Mouse (Mus musculus) forebrain, embryonic 15.5 days (tissue): ENCODE data around the gene Slc37a1. TPM values are rescaled to one million over a fixed set of nuclear protein-coding genes. Genes with fewer than 3 reads are reported as not detected.
A peak's percentile ranks its signal among the peaks of the same experiment; 100 is the strongest.

Source experiments
- ATAC-seq: fragments of 200-750 bp; cut with Nextera tagmentation; replicated peaks from 2 replicates; pipeline ENCODE4 v1.8.0; 2017; ENCODE audit warnings: mild to moderate bottlenecking, moderate TSS enrichment, moderate library complexity
- H3K27ac ChIP-seq: fragments of 300-500 bp; sonication (generic); replicated peaks from 2 replicates; pipeline ENCODE4 v1.5.1; 2015; ENCODE audit warnings: mild to moderate bottlenecking, inconsistent platforms
- H3K27me3 ChIP-seq: fragments of 300-500 bp; sonication (generic); 2 replicates; pipeline ENCODE4 v1.6.1; 2015; ENCODE audit warnings: inconsistent platforms
- H3K36me3 ChIP-seq: fragments of 300-500 bp; sonication (generic); 2 replicates; pipeline ENCODE4 v1.6.1; 2015; ENCODE audit warnings: mild to moderate bottlenecking, inconsistent platforms
- H3K4me1 ChIP-seq: fragments of 300-500 bp; sonication (generic); 2 replicates; pipeline ENCODE4 v1.6.1; 2015; ENCODE audit warnings: inconsistent platforms
- H3K4me2 ChIP-seq: fragments of 300-500 bp; sonication (generic); replicated peaks from 2 replicates; pipeline ENCODE4 v1.6.1; 2015; ENCODE audit warnings: mild to moderate bottlenecking, inconsistent platforms
- H3K4me3 ChIP-seq: fragments of 300-500 bp; sonication (generic); 2 replicates; pipeline ENCODE4 v1.5.1; 2015; ENCODE audit warnings: mild to moderate bottlenecking, inconsistent platforms
- H3K9ac ChIP-seq: fragments of 300-500 bp; sonication (generic); replicated peaks from 2 replicates; pipeline ENCODE4 v1.6.1; 2015; ENCODE audit warnings: mild to moderate bottlenecking, inconsistent platforms
- H3K9me3 ChIP-seq: fragments of 300-500 bp; sonication (generic); 2 replicates; pipeline ENCODE4 v1.6.1; 2016; ENCODE audit warnings: inconsistent platforms
- WGBS: fragments of 180-500 bp; shearing (Covaris S2); methylation state at CpG from one replicate; pipeline ENCODE4 v1.1.7; 2015; ENCODE audit warnings: mixed read lengths; 5-methylcytosine and 5-hydroxymethylcytosine counted together
- polyA plus RNA-seq: library from polyadenylated mRNA; unstranded; fragments of >200 nt; fragmentation: Nextera tagmentation; extraction: Ambion mirVana; gene quantifications from 2 replicates; pipeline ENCODE4 v1.2.1, GENCODE M21; 2015

The Slc37a1 gene
- polyA plus RNA-seq, 1 experiment from 2014 or later: 12.5 TPM

GRCm38 (mm10) chr17:31379086-31379485 is 92.5 kb downstream of the Slc37a1 start:
- peaks cover 6% of the 10 kb centered on the region for H3K4me1 ChIP-seq
- no peak for ATAC-seq
- WGBS: 62% methylated on average over 2 of the region's 2 CpGs

GRCm38 (mm10) chr17:31379863-31380262 is 93.3 kb downstream of the Slc37a1 start:
- Histone ChIP-seq H3K9me3 (no peaks in the 10 kb centered on the region), H3K36me3 (no peaks in the 10 kb centered on the region), H3K27me3 (no peaks in the 10 kb centered on the region), H3K9ac (no peak overlapping the region), H3K4me1 (peaks cover 9% of the 10 kb centered on the region), H3K4me3 (no peak overlapping the region), H3K27ac (no peak overlapping the region), H3K4me2 (no peak overlapping the region)
- no peak for ATAC-seq
- 92% methylated on average over 8 of the region's 8 CpGs for WGBS

More at GRCm38 (mm10) chr17:31379086-31379485, 92.5 kb downstream of the Slc37a1 start:
- Histone ChIP-seq H3K9me3 (no peaks in the 10 kb centered on the region), H3K4me3 (no peak overlapping the region), H3K36me3 (no peaks in the 10 kb centered on the region), H3K9ac (no peak overlapping the region), H3K27ac (no peak overlapping the region), H3K27me3 (no peaks in the 10 kb centered on the region), H3K4me2 (no peak overlapping the region)

- Histone ChIP-seq H3K27me3 (no peaks in the 10 kb centered on the region), H3K4me1 (peaks cover 34% of the 10 kb centered on the region), H3K36me3 (no peaks in the 10 kb centered on the region), H3K9me3 (no peaks in the 10 kb centered on the region), H3K4me3 (no peak overlapping the region), H3K27ac (no peak overlapping the region), H3K4me2 (no peak overlapping the region), H3K9ac (no peak overlapping the region)
- ATAC-seq: no peak
- 82% methylated on average over 6 of the region's 6 CpGs for WGBS
Observed at GRCm38 (mm10) chr17:31383320-31383719, 96.7 kb downstream of the Slc37a1 start.

- H3K27me3 ChIP-seq: no peaks in the 10 kb centered on the region
- H3K9me3 ChIP-seq: no peaks in the 10 kb centered on the region
- H3K4me3 ChIP-seq: peak overlapping the region; percentile 96; the same call in 1 of the 2 replicates
- 13% methylated on average over 8 of the region's 8 CpGs for WGBS
- no peaks in the 10 kb centered on the region for H3K36me3 ChIP-seq
- H3K27ac ChIP-seq: peak overlapping the region; percentile 84
- peak overlapping the region; percentile 75 for H3K4me2 ChIP-seq
- peaks cover 49% of the 10 kb centered on the region for H3K4me1 ChIP-seq
- peak overlapping the region; percentile 39 for H3K9ac ChIP-seq
- peak; percentile 9; the same call in 1 of the 2 replicates for ATAC-seq
Observed at GRCm38 (mm10) chr17:31384968-31385627, 98.5 kb downstream of the Slc37a1 start.

- Histone ChIP-seq H3K27ac (peak within 1 kb of the TSS; percentile 84), H3K36me3 (no peaks in the 10 kb centered on the region), H3K4me2 (peak within 1 kb of the TSS; percentile 75), H3K9ac (peak within 1 kb of the TSS; percentile 93), H3K27me3 (no peaks in the 10 kb centered on the region), H3K4me3 (peak within 1 kb of the TSS; percentile 96), H3K4me1 (peaks cover 54% of the 10 kb centered on the region), H3K9me3 (no peaks in the 10 kb centered on the region)
- peak; percentile 86 for ATAC-seq
- WGBS: under 1% methylated on average over 32 of the region's 56 CpGs
Observed at GRCm38 (mm10) chr17:31385671-31386665, 99.4 kb downstream of the Slc37a1 start, which contains the start of gene Pde9a. TSS of gene Pde9a (plus strand) at chr17:31386210.

- H3K4me3 ChIP-seq: peak overlapping the region; percentile 96
- H3K9me3 ChIP-seq: no peaks in the 10 kb centered on the region
- ATAC-seq: peak; percentile 7; the same call in 1 of the 2 replicates
- peak overlapping the region; percentile 93 for H3K9ac ChIP-seq
- no peaks in the 10 kb centered on the region for H3K36me3 ChIP-seq
- peaks cover 54% of the 10 kb centered on the region for H3K4me1 ChIP-seq
- no peaks in the 10 kb centered on the region for H3K27me3 ChIP-seq
- WGBS: 10% methylated on average over 7 of the region's 7 CpGs
- peak overlapping the region; percentile 75 for H3K4me2 ChIP-seq
- H3K27ac ChIP-seq: peak overlapping the region; percentile 84
Observed at GRCm38 (mm10) chr17:31386766-31387275, 100.2 kb downstream of the Slc37a1 start.

GRCm38 (mm10) chr17:31389432-31390050 is 102.9 kb downstream of the Slc37a1 start:
- H3K4me2 ChIP-seq: peak overlapping the region; percentile 75
- H3K4me1 ChIP-seq: peaks cover 56% of the 10 kb centered on the region
- whole genome bisulfite sequencing: 84% methylated on average over 3 of the region's 3 CpGs
- H3K9me3 ChIP-seq: no peaks in the 10 kb centered on the region
- H3K27ac ChIP-seq: peak overlapping the region; percentile 60
- no peaks in the 10 kb centered on the region for H3K27me3 ChIP-seq
- ATAC-seq: no peak
- no peak overlapping the region for H3K4me3 ChIP-seq
- H3K36me3 ChIP-seq: no peaks in the 10 kb centered on the region
- no peak overlapping the region for H3K9ac ChIP-seq

- no peaks in the 10 kb centered on the region for H3K9me3 ChIP-seq
- H3K4me3 ChIP-seq: no peak overlapping the region
- H3K27me3 ChIP-seq: no peaks in the 10 kb centered on the region
- no peaks in the 10 kb centered on the region for H3K36me3 ChIP-seq
- no peak overlapping the region for H3K9ac ChIP-seq
- 83% methylated on average over 3 of the region's 3 CpGs for WGBS
- H3K4me1 ChIP-seq: peaks cover 44% of the 10 kb centered on the region
- H3K27ac ChIP-seq: no peak overlapping the region
- ATAC-seq: no peak
- H3K4me2 ChIP-seq: no peak overlapping the region
Observed at GRCm38 (mm10) chr17:31391462-31391861, 104.9 kb downstream of the Slc37a1 start.

GRCm38 (mm10) chr17:31392041-31392440 is 105.4 kb downstream of the Slc37a1 start:
- Histone ChIP-seq H3K9me3 (no peaks in the 10 kb centered on the region), H3K27me3 (no peaks in the 10 kb centered on the region), H3K4me1 (peaks cover 38% of the 10 kb centered on the region), H3K9ac (no peak overlapping the region), H3K4me2 (no peak overlapping the region), H3K27ac (no peak overlapping the region), H3K36me3 (no peaks in the 10 kb centered on the region), H3K4me3 (no peak overlapping the region)
- WGBS: 86% methylated on average over 5 of the region's 5 CpGs
- no peak for ATAC-seq

- peaks cover 20% of the 10 kb centered on the region for H3K4me1 ChIP-seq
- H3K9ac ChIP-seq: no peak overlapping the region
- ATAC-seq: no peak
- no peaks in the 10 kb centered on the region for H3K9me3 ChIP-seq
- no peaks in the 10 kb centered on the region for H3K36me3 ChIP-seq
- no peak overlapping the region for H3K4me3 ChIP-seq
- 70% methylated on average over 2 of the region's 2 CpGs for WGBS
- no peak overlapping the region for H3K27ac ChIP-seq
- H3K27me3 ChIP-seq: no peaks in the 10 kb centered on the region
- H3K4me2 ChIP-seq: no peak overlapping the region
Observed at GRCm38 (mm10) chr17:31393811-31394210, 107.2 kb downstream of the Slc37a1 start.

GRCm38 (mm10) chr17:31400294-31400693 is 113.7 kb downstream of the Slc37a1 start:
- Histone ChIP-seq H3K36me3 (no peaks in the 10 kb centered on the region), H3K4me1 (peaks cover 24% of the 10 kb centered on the region), H3K9ac (no peak overlapping the region), H3K4me2 (no peak overlapping the region), H3K9me3 (no peaks in the 10 kb centered on the region), H3K4me3 (no peak overlapping the region), H3K27me3 (no peaks in the 10 kb centered on the region), H3K27ac (peak overlapping the region; percentile 25; the same call in 1 of the 2 replicates)
- ATAC-seq: no peak
- whole genome bisulfite sequencing: 70% methylated on average over 6 of the region's 6 CpGs
